Mouse (Mus musculus): ENCODE results near the gene Zcchc17. TPM values are rescaled to one million over a fixed set of nuclear protein-coding genes. Genes with fewer than 3 reads are reported as not detected.
A peak's percentile ranks its signal among the peaks of the same experiment; 100 is the strongest.

The Zcchc17 gene
- polyA plus RNA-seq, 1 experiment from 2014 or later = 31.9 TPM

DNA sequence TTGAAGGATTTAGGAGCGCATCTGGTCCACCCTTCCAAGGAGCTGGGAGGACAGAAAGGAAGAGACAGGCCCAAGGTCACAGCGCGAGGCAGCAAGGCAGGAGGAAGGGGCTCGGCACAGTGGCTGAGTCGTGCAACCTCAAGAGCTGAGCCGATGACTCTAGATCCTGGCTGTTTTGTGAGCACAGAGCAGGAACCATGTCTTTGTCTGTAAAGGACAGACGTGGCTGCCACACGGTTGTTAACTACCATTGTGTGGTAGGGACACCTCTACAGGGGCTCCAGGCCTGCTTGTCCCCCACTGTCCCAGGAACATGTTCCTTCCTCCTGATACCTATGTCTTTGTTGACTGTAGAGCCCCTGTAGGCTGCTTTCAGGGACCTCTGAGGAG, 60.1 kb downstream of the Zcchc17 start:
- no peak overlapping the region for H3K9ac ChIP-seq

GRCm38 (mm10) chr4:130298877-130299628, 60.7 kb downstream of the Zcchc17 start:
- H3K4me2 ChIP-seq = no peak overlapping the region
- no peak overlapping the region for H3K4me3 ChIP-seq (replicated peaks)
- no peaks in the 10 kb centered on the region for H3K36me3 ChIP-seq (replicated peaks)
- H3K27ac ChIP-seq (replicated peaks) = peak overlapping the region; percentile 97; the same call in 1 of the 2 replicates
- H3K9me3 ChIP-seq (replicated peaks) = no peaks in the 10 kb centered on the region
- WGBS (ENCODE audit: insufficient replicate concordance) = 70% methylated on average over 11 of the region's 11 CpGs
- H3K9ac ChIP-seq = no peak overlapping the region
- peaks cover 64% of the 10 kb centered on the region for H3K4me1 ChIP-seq (replicated peaks)
- no peak for ATAC-seq (ENCODE audit: insufficient read depth)
- peaks cover 14% of the 10 kb centered on the region; the same call in 1 of the 2 replicates for H3K27me3 ChIP-seq

More for the DNA sequence above, 60.1 kb downstream of the Zcchc17 start:
- 73% methylated on average over 8 of the region's 8 CpGs for WGBS (ENCODE audit: insufficient replicate concordance)
- H3K4me3 ChIP-seq (replicated peaks) = no peak overlapping the region
- ATAC-seq (ENCODE audit: insufficient read depth) = no peak
- H3K36me3 ChIP-seq (replicated peaks) = no peaks in the 10 kb centered on the region
- H3K4me1 ChIP-seq (replicated peaks) = peaks cover 58% of the 10 kb centered on the region
- no peak overlapping the region for H3K4me2 ChIP-seq
- no peaks in the 10 kb centered on the region for H3K9me3 ChIP-seq (replicated peaks)
- peaks cover 20% of the 10 kb centered on the region for H3K27me3 ChIP-seq
- no peak overlapping the region; the same call in 1 of the 2 replicates for H3K27ac ChIP-seq (replicated peaks)

DNA sequence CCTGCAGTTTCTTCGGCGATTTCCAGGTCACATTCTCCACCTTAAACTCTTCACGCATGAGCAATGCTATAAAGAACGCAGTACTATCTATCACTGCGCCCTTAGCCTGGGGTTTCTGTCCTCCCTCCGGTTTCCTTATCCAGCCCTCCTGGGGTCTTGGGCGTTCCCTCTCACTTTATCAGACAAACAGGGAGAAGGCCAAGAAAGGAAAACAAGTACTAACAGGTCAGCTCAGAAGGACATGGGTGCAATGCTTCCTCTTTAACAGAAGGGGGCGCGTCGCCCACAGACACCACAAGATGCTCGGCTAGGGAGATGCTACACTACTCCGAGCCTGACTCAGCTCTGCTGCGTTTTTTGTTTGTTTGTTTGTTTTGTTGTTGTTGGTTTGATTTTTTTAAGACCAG, 62.6 kb downstream of the Zcchc17 start:
- ATAC-seq (ENCODE audit: insufficient read depth) = peak; percentile 87
- Histone ChIP-seq H3K27me3 (peaks cover 6% of the 10 kb centered on the region; the same call in 1 of the 2 replicates), H3K9me3 (replicated peaks) (no peaks in the 10 kb centered on the region), H3K4me1 (replicated peaks) (peaks cover 69% of the 10 kb centered on the region), H3K4me3 (replicated peaks) (peak overlapping the region; percentile 45), H3K27ac (replicated peaks) (peak overlapping the region; percentile 97), H3K4me2 (peak overlapping the region; percentile 69), H3K36me3 (replicated peaks) (no peaks in the 10 kb centered on the region), H3K9ac (peak overlapping the region; percentile 50)
- WGBS (ENCODE audit: insufficient replicate concordance) = 4% methylated on average over 13 of the region's 13 CpGs

- Histone ChIP-seq H3K4me2 (peak overlapping the region; percentile 69), H3K9me3 (replicated peaks) (no peaks in the 10 kb centered on the region), H3K4me3 (replicated peaks) (peak overlapping the region; percentile 45), H3K36me3 (replicated peaks) (no peaks in the 10 kb centered on the region), H3K9ac (peak overlapping the region; percentile 50), H3K4me1 (replicated peaks) (peaks cover 63% of the 10 kb centered on the region), H3K27ac (replicated peaks) (peak overlapping the region; percentile 97), H3K27me3 (peaks cover 6% of the 10 kb centered on the region; the same call in 1 of the 2 replicates)
- ATAC-seq (ENCODE audit: insufficient read depth) = peak; percentile 82
- WGBS (ENCODE audit: insufficient replicate concordance) = 21% methylated on average over 13 of the region's 13 CpGs
These were observed 63.3 kb downstream of the Zcchc17 start for GRCm38 (mm10) chr4:130296243-130296965.

DNA sequence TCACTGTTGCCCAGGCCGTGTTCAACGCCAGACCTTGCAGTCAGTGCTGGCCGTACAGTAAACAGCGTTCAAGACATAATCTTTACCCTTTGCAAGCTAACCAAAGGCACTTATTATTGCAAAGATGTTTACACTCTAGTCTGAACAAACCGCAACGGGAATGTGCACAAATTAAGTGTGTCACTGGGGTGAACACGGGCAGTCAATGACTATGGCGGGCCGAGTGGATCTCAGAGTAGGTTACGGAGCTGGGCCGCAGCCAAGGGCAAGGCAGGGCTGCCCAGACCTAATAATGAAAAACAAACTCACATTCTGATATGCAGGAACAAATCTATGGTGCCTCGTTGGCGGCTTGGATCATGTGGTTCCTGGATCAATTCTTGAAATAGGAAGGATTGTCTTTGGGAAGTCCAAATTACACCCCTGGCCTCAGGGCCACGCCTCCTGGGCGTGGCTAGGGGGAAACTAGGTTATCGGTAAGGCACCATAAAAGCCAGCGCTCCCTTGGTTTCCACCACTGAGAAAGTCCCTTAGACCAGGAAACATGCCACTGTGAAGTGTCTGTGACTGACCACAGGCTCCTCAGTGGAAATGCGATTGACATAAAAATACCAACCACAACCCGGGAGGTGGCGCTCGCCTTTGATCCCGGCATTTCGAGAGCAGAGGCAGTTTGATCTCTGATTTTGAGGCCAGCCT, 64.5 kb downstream of the Zcchc17 start:
- Histone ChIP-seq H3K9ac (peak overlapping the region; percentile 50), H3K27ac (replicated peaks) (peak overlapping the region; percentile 97), H3K4me3 (replicated peaks) (peak overlapping the region; percentile 45), H3K27me3 (peaks cover 13% of the 10 kb centered on the region), H3K36me3 (replicated peaks) (no peaks in the 10 kb centered on the region), H3K4me2 (peak overlapping the region; percentile 69), H3K9me3 (replicated peaks) (no peaks in the 10 kb centered on the region), H3K4me1 (replicated peaks) (peaks cover 63% of the 10 kb centered on the region)
- peak; percentile 13; the same call in 1 of the 2 replicates for ATAC-seq (ENCODE audit: insufficient read depth)
- 30% methylated on average over 23 of the region's 23 CpGs for WGBS (ENCODE audit: insufficient replicate concordance)

DNA sequence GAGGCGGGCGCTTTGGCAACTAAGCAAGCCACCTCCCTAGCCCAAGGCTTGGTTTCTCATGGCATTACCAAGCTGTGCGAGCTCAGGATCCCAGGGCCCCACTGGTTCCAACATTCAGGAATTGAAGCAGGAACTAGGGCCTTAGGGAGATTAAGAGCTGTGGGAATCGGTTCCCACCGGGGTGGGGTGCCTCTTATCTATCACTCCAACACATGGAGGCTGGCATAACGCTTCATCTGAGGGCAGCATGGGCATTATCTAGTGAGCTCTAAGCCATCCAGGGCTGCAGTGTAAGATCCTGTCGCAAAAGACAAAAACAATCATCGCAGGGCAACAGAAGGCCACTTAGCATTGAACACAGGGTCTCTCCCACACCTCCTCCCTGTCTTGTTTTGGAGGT, 65.2 kb downstream of the Zcchc17 start:
- peak overlapping the region; percentile 50; the same call in 1 of the 2 replicates for H3K9ac ChIP-seq
- peak; percentile 43 for ATAC-seq (ENCODE audit: insufficient read depth)
- H3K4me3 ChIP-seq (replicated peaks) = peak overlapping the region; percentile 45
- 34% methylated on average over 8 of the region's 8 CpGs for WGBS (ENCODE audit: insufficient replicate concordance)
- no peaks in the 10 kb centered on the region for H3K9me3 ChIP-seq (replicated peaks)
- H3K4me2 ChIP-seq = peak overlapping the region; percentile 69
- H3K27me3 ChIP-seq = peaks cover 7% of the 10 kb centered on the region
- no peaks in the 10 kb centered on the region for H3K36me3 ChIP-seq (replicated peaks)
- H3K4me1 ChIP-seq (replicated peaks) = peaks cover 63% of the 10 kb centered on the region
- peak overlapping the region; percentile 97 for H3K27ac ChIP-seq (replicated peaks)

- H3K27me3 ChIP-seq = peaks cover 19% of the 10 kb centered on the region
- no peak for ATAC-seq (ENCODE audit: insufficient read depth)
- no peak overlapping the region for H3K4me2 ChIP-seq
- 2% methylated on average over 4 of the region's 4 CpGs for WGBS (ENCODE audit: insufficient replicate concordance)
- H3K4me1 ChIP-seq (replicated peaks) = peaks cover 42% of the 10 kb centered on the region
- H3K36me3 ChIP-seq (replicated peaks) = no peaks in the 10 kb centered on the region
- H3K9ac ChIP-seq = no peak overlapping the region
- H3K4me3 ChIP-seq (replicated peaks) = no peak overlapping the region
- H3K9me3 ChIP-seq (replicated peaks) = no peaks in the 10 kb centered on the region
- 0 out of 2 replicates have a peak overlapping the region, but pooled peaks have one; percentile 58 for H3K27ac ChIP-seq (replicated peaks)
These were observed 67.5 kb downstream of the Zcchc17 start for GRCm38 (mm10) chr4:130292271-130292670.

DNA sequence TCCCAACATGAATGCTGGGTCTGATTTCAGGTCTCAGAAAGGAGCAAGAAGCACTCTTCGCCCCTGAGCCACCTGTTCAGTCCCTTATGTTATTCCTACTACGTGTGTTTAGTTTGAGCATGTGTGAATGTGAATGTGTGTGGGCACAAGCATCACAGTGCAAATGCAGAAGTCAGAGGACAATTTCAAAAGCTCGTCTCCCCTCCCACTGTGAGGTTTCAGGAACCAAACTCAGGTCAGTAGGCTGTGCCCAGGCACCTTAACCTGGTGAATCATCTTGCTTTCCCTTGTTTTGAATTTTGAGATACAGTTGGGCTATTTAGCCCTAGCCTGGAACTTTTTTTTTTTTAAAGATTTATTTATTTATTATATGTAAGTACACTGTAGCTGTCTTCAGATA, 69.9 kb downstream of the Zcchc17 start:
- WGBS (ENCODE audit: insufficient replicate concordance) = 42% methylated on average over 3 of the region's 3 CpGs
- no peak overlapping the region for H3K4me2 ChIP-seq
- H3K4me1 ChIP-seq (replicated peaks) = peaks cover 21% of the 10 kb centered on the region
- H3K36me3 ChIP-seq (replicated peaks) = no peaks in the 10 kb centered on the region
- no peak overlapping the region for H3K27ac ChIP-seq (replicated peaks)
- H3K4me3 ChIP-seq (replicated peaks) = no peak overlapping the region
- no peak for ATAC-seq (ENCODE audit: insufficient read depth)
- H3K9ac ChIP-seq = no peak overlapping the region
- no peaks in the 10 kb centered on the region for H3K9me3 ChIP-seq (replicated peaks)
- H3K27me3 ChIP-seq = peaks cover 39% of the 10 kb centered on the region

- Histone ChIP-seq H3K9me3 (replicated peaks) (no peaks in the 10 kb centered on the region), H3K27ac (replicated peaks) (no peak overlapping the region), H3K9ac (no peak overlapping the region), H3K27me3 (peaks cover 67% of the 10 kb centered on the region), H3K4me2 (no peak overlapping the region), H3K36me3 (replicated peaks) (no peaks in the 10 kb centered on the region), H3K4me3 (replicated peaks) (no peak overlapping the region), H3K4me1 (replicated peaks) (no peaks in the 10 kb centered on the region; the same call in 1 of the 2 replicates)
- WGBS (ENCODE audit: insufficient replicate concordance) = 30% methylated on average over 3 of the region's 3 CpGs
- no peak for ATAC-seq (ENCODE audit: insufficient read depth)
These were observed 73.2 kb downstream of the Zcchc17 start for GRCm38 (mm10) chr4:130286531-130286930.

GRCm38 (mm10) chr4:130283826-130284225, 75.9 kb downstream of the Zcchc17 start:
- Histone ChIP-seq H3K36me3 (replicated peaks) (no peaks in the 10 kb centered on the region), H3K4me2 (no peak overlapping the region), H3K9ac (no peak overlapping the region), H3K9me3 (replicated peaks) (no peaks in the 10 kb centered on the region), H3K27me3 (peaks cover 82% of the 10 kb centered on the region), H3K4me3 (replicated peaks) (no peak overlapping the region), H3K27ac (replicated peaks) (no peak overlapping the region), H3K4me1 (replicated peaks) (no peaks in the 10 kb centered on the region)
- no peak for ATAC-seq (ENCODE audit: insufficient read depth)
- 11% methylated on average over 9 of the region's 9 CpGs for WGBS (ENCODE audit: insufficient replicate concordance)

DNA sequence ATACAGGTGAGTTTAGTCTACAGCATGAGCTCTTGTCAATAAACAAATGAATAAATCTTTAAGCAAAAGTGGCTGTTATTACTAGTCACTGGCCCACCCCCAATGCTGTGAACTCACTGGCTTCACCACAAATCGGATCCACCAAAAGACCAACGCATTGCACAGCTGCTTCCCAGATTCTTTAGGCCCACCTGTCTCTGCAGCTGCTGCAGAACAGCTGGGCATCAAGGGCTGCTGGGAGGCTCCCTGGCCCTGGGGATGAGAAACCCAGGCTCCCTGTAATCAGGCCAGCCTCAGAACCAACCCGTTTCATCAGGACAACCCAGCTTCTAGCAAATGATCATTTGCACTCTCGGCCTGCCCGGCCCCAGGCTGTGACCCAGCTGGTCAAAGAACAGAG, 76.9 kb downstream of the Zcchc17 start:
- H3K4me1 ChIP-seq (replicated peaks) = no peaks in the 10 kb centered on the region
- H3K9ac ChIP-seq = no peak overlapping the region
- H3K9me3 ChIP-seq (replicated peaks) = no peaks in the 10 kb centered on the region
- no peak overlapping the region for H3K4me3 ChIP-seq (replicated peaks)
- no peaks in the 10 kb centered on the region for H3K36me3 ChIP-seq (replicated peaks)
- 56% methylated on average over 5 of the region's 5 CpGs for WGBS (ENCODE audit: insufficient replicate concordance)
- no peak for ATAC-seq (ENCODE audit: insufficient read depth)
- peaks cover 85% of the 10 kb centered on the region for H3K27me3 ChIP-seq
- no peak overlapping the region for H3K27ac ChIP-seq (replicated peaks)
- H3K4me2 ChIP-seq = no peak overlapping the region

Measured in liver, embryonic 15.5 days (tissue).